Mouse (Mus musculus) lung, postnatal 14 days (tissue): ENCODE data around the gene Idua.
A peak's percentile ranks its signal among the peaks of the same experiment; 100 is the strongest.

Source experiments
- DNase-seq: peaks from one replicate; pipeline ENCODE4 v3.0.0; 2021

Gene Idua

GRCm38 (mm10) chr5:108726557-108727248 lies 66.6 kb downstream of the Idua start:
- peak; percentile 78 for DNase-seq

- DNase-seq = no peak
Observed at GRCm38 (mm10) chr5:108727425-108727824, 67.3 kb downstream of the Idua start.
